Mouse (Mus musculus) G1E (cell line): ENCODE measurements around the gene Itih3. TPM values are rescaled to one million over a fixed set of nuclear protein-coding genes. Genes with fewer than 3 reads are reported as not detected.

Experiments
- ATAC-seq: 2 replicates; pipeline ENCODE4 v1.8.0; 2016; ENCODE audit warnings: mild to moderate bottlenecking; ENCODE audit not compliant: insufficient number of reproducible peaks, poor library complexity, low FRiP score, severe bottlenecking; ENCODE audit errors: extremely low read depth
- DNase-seq: peaks from one replicate; pipeline ENCODE4 v3.0.0; 2012; ENCODE audit warnings: low spot score
- H3K27me3 ChIP-seq: 2 replicates; pipeline ENCODE4 v1.6.1; 2012; ENCODE audit warnings: mild to moderate bottlenecking, low read length, inconsistent platforms; ENCODE audit not compliant: insufficient read depth
- H3K36me3 ChIP-seq: replicated peaks from 2 replicates; pipeline ENCODE3; 2012; ENCODE audit warnings: mild to moderate bottlenecking, inconsistent platforms
- H3K4me1 ChIP-seq: 2 replicates; pipeline ENCODE4 v1.6.1; 2012; ENCODE audit warnings: low read depth, low read length, inconsistent platforms, mixed read lengths; ENCODE audit not compliant: insufficient read depth
- H3K4me3 ChIP-seq: 2 replicates; pipeline ENCODE4 v1.5.1; 2012; ENCODE audit warnings: low read depth, mild to moderate bottlenecking, inconsistent platforms, low read length, moderate library complexity, mixed read lengths
- H3K9me3 ChIP-seq: replicated peaks from 2 replicates; pipeline ENCODE4 v1.6.1; 2012; ENCODE audit warnings: inconsistent platforms
- CTCF ChIP-seq: IDR thresholded peaks from 2 replicates; pipeline ENCODE4 v1.5.1; 2012; ENCODE audit warnings: low read depth, low read length, inconsistent platforms, mixed read lengths
- GATA1 ChIP-seq: IDR thresholded peaks from 2 replicates; pipeline ENCODE4 v1.6.1; 2012; ENCODE audit warnings: borderline replicate concordance, low read length, inconsistent platforms, mixed read lengths
- GATA2 ChIP-seq: IDR thresholded peaks from 2 replicates; pipeline ENCODE4 v1.6.1; 2012; ENCODE audit warnings: low read depth, low read length, inconsistent platforms, borderline replicate concordance
- POLR2AphosphoS5 ChIP-seq: IDR thresholded peaks from 2 replicates; pipeline ENCODE4 v1.6.1; 2012; ENCODE audit warnings: low read depth, low read length, inconsistent platforms; ENCODE audit not compliant: insufficient replicate concordance
- TAL1 ChIP-seq: conservative IDR thresholded peaks from 2 replicates; pipeline ENCODE4 v1.6.1; 2012; ENCODE audit warnings: low read depth, low read length, inconsistent platforms, mixed read lengths
- polyA plus RNA-seq: library from polyadenylated mRNA; stranded (reverse); fragments of >175 nt; gene quantifications from 2 replicates; pipeline ENCODE4 v1.2.3, GENCODE M21; 2012
- total RNA-seq, 2 experiments: library from RNA; stranded (forward) in 1 of 2; stranded (reverse) in 1 of 2; fragments of 200-1000 nt in 1 of 2; fragments of >200 nt in 1 of 2; fragmentation: Nextera tagmentation in 1 of 2; gene quantifications; 2 replicates each; pipeline ENCODE4 v1.2.3; 2014 to 2017

Itih3 gene
- total and polyA plus RNA-seq, 3 experiments = not detected

DNA sequence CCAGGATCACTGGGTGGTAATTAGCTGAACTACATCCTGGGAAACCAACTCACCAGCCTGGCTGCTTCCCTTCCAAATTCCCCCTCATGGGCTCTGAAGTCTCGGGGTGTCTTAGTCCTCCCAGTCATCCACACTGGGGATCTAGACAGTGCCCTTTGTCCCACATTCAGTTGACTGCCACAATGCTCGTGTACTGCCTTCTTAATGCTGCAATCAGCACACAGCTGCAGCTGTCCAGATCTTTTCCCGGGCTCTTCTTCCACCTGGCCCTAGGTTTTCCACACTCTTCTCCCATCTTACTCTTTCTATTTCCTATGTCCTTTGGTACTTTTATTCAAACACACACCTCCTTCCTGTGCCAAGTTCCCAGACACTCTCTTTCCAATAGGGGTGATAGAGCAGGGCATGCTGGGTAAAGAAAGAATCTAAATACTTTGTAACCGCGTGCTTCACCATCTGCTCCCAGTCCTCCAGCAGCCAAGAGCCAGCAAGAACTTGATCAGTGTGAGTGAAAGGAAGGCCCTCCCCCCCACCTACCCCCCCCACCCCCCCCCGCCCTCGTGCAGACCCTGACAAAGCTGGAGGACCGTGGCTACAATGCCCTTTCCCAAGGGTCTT lies 1.4 kb downstream of the Itih3 start:
- Histone ChIP-seq H3K27me3 (peaks cover 38% of the 10 kb centered on the region), H3K4me3 (no peak overlapping the region), H3K4me1 (no peaks in the 10 kb centered on the region), H3K36me3 (no peaks in the 10 kb centered on the region), H3K9me3 (no peaks in the 10 kb centered on the region)
- TF ChIP-seq GATA2 (no peak), TAL1 (no peak), CTCF (no peak), GATA1 (no peak), POLR2AphosphoS5 (no peak)
- no peak for ATAC-seq
- no peak for DNase-seq

DNA sequence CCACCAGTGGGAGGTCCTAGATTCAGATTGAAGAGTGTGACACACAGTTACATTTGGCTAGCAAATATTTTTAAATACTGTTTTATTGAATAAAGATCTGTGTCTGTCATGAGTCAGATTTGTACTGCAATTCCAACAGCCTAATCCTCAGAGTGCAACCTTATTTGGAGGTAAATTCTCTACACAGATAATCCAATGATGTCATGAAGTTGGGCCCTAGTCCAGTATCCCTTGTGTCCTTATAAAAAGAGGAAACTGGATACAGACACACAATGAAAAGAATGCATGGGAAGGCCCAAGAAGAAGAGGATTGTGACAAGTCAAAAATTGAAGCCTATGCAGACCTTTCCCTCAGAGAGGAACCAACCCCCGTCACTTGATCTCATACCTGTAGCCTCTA lies 7.0 kb downstream of the Itih3 start:
- H3K27me3 ChIP-seq = peaks cover 51% of the 10 kb centered on the region
- TF ChIP-seq CTCF = no peak
- TF ChIP-seq GATA1 = no peak
- TF ChIP-seq TAL1 = no peak
- no peak for TF ChIP-seq POLR2AphosphoS5
- no peak for TF ChIP-seq GATA2
- no peak for ATAC-seq

GRCm38 (mm10) chr14:30913404-30913803 lies 10.2 kb downstream of the Itih3 start:
- no peaks in the 10 kb centered on the region for H3K4me1 ChIP-seq
- no peak for ATAC-seq
- no peaks in the 10 kb centered on the region for H3K36me3 ChIP-seq
- H3K9me3 ChIP-seq = no peaks in the 10 kb centered on the region
- peaks cover 41% of the 10 kb centered on the region for H3K27me3 ChIP-seq
- H3K4me3 ChIP-seq = no peak overlapping the region
- TF ChIP-seq POLR2AphosphoS5 = no peak
- TF ChIP-seq TAL1 = no peak
- no peak for TF ChIP-seq CTCF
- no peak for TF ChIP-seq GATA1
- TF ChIP-seq GATA2 = no peak
- DNase-seq = no peak

More for the DNA sequence above, 7.0 kb downstream of the Itih3 start:
- H3K4me1 ChIP-seq = no peaks in the 10 kb centered on the region
- DNase-seq = no peak
- H3K4me3 ChIP-seq = no peak overlapping the region
- no peaks in the 10 kb centered on the region for H3K9me3 ChIP-seq
- H3K36me3 ChIP-seq = no peaks in the 10 kb centered on the region

- H3K27me3 ChIP-seq = peaks cover 36% of the 10 kb centered on the region
- H3K4me3 ChIP-seq = no peak overlapping the region
- DNase-seq (no peak), ATAC-seq (no peak)
- TF ChIP-seq POLR2AphosphoS5 (no peak), GATA1 (no peak), CTCF (no peak), GATA2 (no peak), TAL1 (no peak)
- H3K9me3 ChIP-seq = no peaks in the 10 kb centered on the region
- H3K36me3 ChIP-seq = no peaks in the 10 kb centered on the region
- peaks cover 7% of the 10 kb centered on the region for H3K4me1 ChIP-seq
Measured at GRCm38 (mm10) chr14:30912641-30913040, 10.9 kb downstream of the Itih3 start.

- no peak for DNase-seq
- ATAC-seq = no peak
- peaks cover 40% of the 10 kb centered on the region for H3K27me3 ChIP-seq
- H3K4me3 ChIP-seq = no peak overlapping the region
- H3K4me1 ChIP-seq = peaks cover 8% of the 10 kb centered on the region
- TF ChIP-seq GATA2 (no peak), POLR2AphosphoS5 (no peak), CTCF (no peak), TAL1 (no peak), GATA1 (no peak)
- no peaks in the 10 kb centered on the region for H3K9me3 ChIP-seq
- H3K36me3 ChIP-seq = no peaks in the 10 kb centered on the region
Measured at GRCm38 (mm10) chr14:30911141-30911540, 12.4 kb downstream of the Itih3 start.

- peak; percentile 34; the same call in 1 of the 2 replicates for ATAC-seq
- peak; percentile 34 for DNase-seq
Measured at GRCm38 (mm10) chr14:30907814-30908265, 15.7 kb downstream of the Itih3 start.

GRCm38 (mm10) chr14:30906001-30906400 lies 17.6 kb downstream of the Itih3 start:
- ATAC-seq (no peak), DNase-seq (no peak)
- TF ChIP-seq GATA2 (no peak), CTCF (no peak), TAL1 (no peak), POLR2AphosphoS5 (no peak), GATA1 (no peak)
- Histone ChIP-seq H3K4me3 (no peak overlapping the region), H3K36me3 (no peaks in the 10 kb centered on the region), H3K27me3 (peaks cover 22% of the 10 kb centered on the region), H3K9me3 (no peaks in the 10 kb centered on the region), H3K4me1 (peaks cover 8% of the 10 kb centered on the region)

More at GRCm38 (mm10) chr14:30907814-30908265, 15.7 kb downstream of the Itih3 start:
- TF ChIP-seq CTCF = no peak
- no peak for TF ChIP-seq GATA2
- no peak for TF ChIP-seq TAL1
- no peak for TF ChIP-seq GATA1
- TF ChIP-seq POLR2AphosphoS5 = no peak
- Histone ChIP-seq H3K27me3 (peaks cover 31% of the 10 kb centered on the region), H3K36me3 (no peaks in the 10 kb centered on the region), H3K9me3 (no peaks in the 10 kb centered on the region), H3K4me1 (peaks cover 8% of the 10 kb centered on the region), H3K4me3 (no peak overlapping the region)
